In genomic region chr5:51478319-51478994, GRCm38 (mm10) we compare ENCODE assay signal across 13 mouse cellular contexts.
DNase-seq lines count a peak whose midpoint lies in the region; ATAC-seq lines count a peak whose summit lies in the region.
"Had no signal": no experiment of that assay in that cellular context is flagged by ENCODE, and none has a peak within 500 bp of the region (broad histone marks: within the 10 kb centered on the region; RNA-seq: fewer than 3 reads in every experiment).

No protein-coding gene starts in this region.

- H3K4me2 ChIP-seq in forebrain, embryonic 15.5 days (replicated peaks), result no peak overlapping the region
- H3K4me2 ChIP-seq in forebrain, embryonic 11.5 days (ENCODE audit: low read depth, low read length, severe bottlenecking), result no peak overlapping the region
- H3K4me2 ChIP-seq in kidney, embryonic 15.5 days, result no peak overlapping the region
- no peak overlapping the region for H3K4me2 ChIP-seq in limb, embryonic 11.5 days (ENCODE audit: low read depth, severe bottlenecking)
- H3K4me2 ChIP-seq: embryonic facial prominence, embryonic 15.5 days; liver, embryonic 13.5 days had no signal

- H3K27ac ChIP-seq in forebrain, embryonic 15.5 days (replicated peaks), result no peak overlapping the region
- no peak overlapping the region for H3K27ac ChIP-seq in forebrain, embryonic 11.5 days (ENCODE audit: low read depth, low read length)
- H3K27ac ChIP-seq in kidney, embryonic 15.5 days, result peak overlapping the region; percentile 54; the same call in 1 of the 2 replicates
- H3K27ac ChIP-seq in limb, embryonic 11.5 days (replicated peaks; ENCODE audit: low read depth, low read length), result no peak overlapping the region; the same call in 1 of the 2 replicates
- H3K27ac ChIP-seq: embryonic facial prominence, embryonic 15.5 days; liver, embryonic 13.5 days had no signal

- 33% methylated on average over 7 of the region's 7 CpGs for WGBS in forebrain, embryonic 15.5 days
- 58% methylated on average over 7 of the region's 7 CpGs for WGBS in forebrain, embryonic 11.5 days
- WGBS in kidney, embryonic 15.5 days, result 16% methylated on average over 7 of the region's 7 CpGs
- WGBS in limb, embryonic 11.5 days, result 8% methylated on average over 7 of the region's 7 CpGs

- no peaks in the 10 kb centered on the region for H3K36me3 ChIP-seq in forebrain, embryonic 15.5 days
- no peaks in the 10 kb centered on the region for H3K36me3 ChIP-seq in forebrain, embryonic 11.5 days (ENCODE audit: control insufficient read depth, insufficient read depth, low read length)
- H3K36me3 ChIP-seq in kidney, embryonic 15.5 days, result peaks cover 7% of the 10 kb centered on the region
- no peaks in the 10 kb centered on the region for H3K36me3 ChIP-seq in limb, embryonic 11.5 days (ENCODE audit: control insufficient read depth, insufficient read depth, low read length)
- H3K36me3 ChIP-seq: embryonic facial prominence, embryonic 15.5 days had no signal

- DNase-seq in forebrain, embryonic 11.5 days (ENCODE audit: low spot score), result no peak
- DNase-seq in kidney, adult 9 months, result no peak
- peak; percentile 66 for DNase-seq in embryo, embryonic 10 days (ENCODE audit: low spot score)
- DNase-seq in limb, embryonic 11.5 days (ENCODE audit: low spot score), result peak; percentile 55
- no peak for DNase-seq in right cerebral cortex, postnatal 10 days (ENCODE audit: low spot score in 2 of 2)
- DNase-seq: adrenal gland, adult 2 months; gastrocnemius, postnatal 25 days; liver, embryonic 13.5 days; right cerebral cortex, postnatal 25 days had no signal

- H3K4me1 ChIP-seq in forebrain, embryonic 15.5 days, result no peaks in the 10 kb centered on the region
- no peaks in the 10 kb centered on the region for H3K4me1 ChIP-seq in forebrain, embryonic 11.5 days (replicated peaks; ENCODE audit: control insufficient read depth, insufficient read depth, low read length)
- peaks cover 20% of the 10 kb centered on the region for H3K4me1 ChIP-seq in kidney, embryonic 15.5 days
- H3K4me1 ChIP-seq in limb, embryonic 11.5 days (ENCODE audit: control insufficient read depth, insufficient read depth, low read length), result peaks cover 11% of the 10 kb centered on the region; the same call in 1 of the 2 replicates
- H3K4me1 ChIP-seq: liver, embryonic 13.5 days had no signal

- H3K27me3 ChIP-seq in forebrain, embryonic 15.5 days, result no peaks in the 10 kb centered on the region
- H3K27me3 ChIP-seq in forebrain, embryonic 11.5 days (ENCODE audit: control insufficient read depth, insufficient read depth, low read length), result no peaks in the 10 kb centered on the region
- H3K27me3 ChIP-seq in kidney, embryonic 15.5 days, result no peaks in the 10 kb centered on the region
- no peaks in the 10 kb centered on the region for H3K27me3 ChIP-seq in limb, embryonic 11.5 days (ENCODE audit: control insufficient read depth, insufficient read depth, low read length)
- H3K27me3 ChIP-seq: embryonic facial prominence, embryonic 15.5 days; liver, embryonic 13.5 days had no signal

- H3K4me3 ChIP-seq in forebrain, embryonic 15.5 days, result no peak overlapping the region
- H3K4me3 ChIP-seq in forebrain, embryonic 11.5 days (ENCODE audit: low read depth, low read length), result no peak overlapping the region
- no peak overlapping the region for H3K4me3 ChIP-seq in kidney, embryonic 15.5 days (replicated peaks)
- no peak overlapping the region for H3K4me3 ChIP-seq in limb, embryonic 11.5 days (ENCODE audit: low read depth, low read length)
- H3K4me3 ChIP-seq: embryonic facial prominence, embryonic 15.5 days; liver, embryonic 13.5 days had no signal

- H3K9me3 ChIP-seq in forebrain, embryonic 15.5 days, result no peaks in the 10 kb centered on the region
- H3K9me3 ChIP-seq in forebrain, embryonic 11.5 days (ENCODE audit: control insufficient read depth, low read length), result no peaks in the 10 kb centered on the region
- H3K9me3 ChIP-seq in kidney, embryonic 15.5 days (replicated peaks), result no peaks in the 10 kb centered on the region
- H3K9me3 ChIP-seq in limb, embryonic 11.5 days (ENCODE audit: control insufficient read depth, low read length), result no peaks in the 10 kb centered on the region
- H3K9me3 ChIP-seq: embryonic facial prominence, embryonic 15.5 days; liver, embryonic 13.5 days had no signal

- no peak overlapping the region for H3K9ac ChIP-seq in forebrain, embryonic 15.5 days (replicated peaks)
- H3K9ac ChIP-seq in forebrain, embryonic 11.5 days (ENCODE audit: low read length), result no peak overlapping the region
- no peak overlapping the region for H3K9ac ChIP-seq in kidney, embryonic 15.5 days
- no peak overlapping the region for H3K9ac ChIP-seq in limb, embryonic 11.5 days (ENCODE audit: low read length)
- H3K9ac ChIP-seq: embryonic facial prominence, embryonic 15.5 days; liver, embryonic 13.5 days had no signal

- ATAC-seq in forebrain, embryonic 15.5 days (replicated peaks), result peak; percentile 41; the same call in 1 of the 2 replicates
- ATAC-seq in forebrain, embryonic 11.5 days (replicated peaks; ENCODE audit: low FRiP score), result no peak
- ATAC-seq in kidney, embryonic 15.5 days (replicated peaks; ENCODE audit: low FRiP score), result peak; percentile 94
- peak; percentile 87 for ATAC-seq in limb, embryonic 11.5 days (ENCODE audit: insufficient number of reproducible peaks, low FRiP score, low TSS enrichment, low read depth)
- no peak for ATAC-seq in granulocyte monocyte progenitor cell, adult 5-6 weeks (replicated peaks; ENCODE audit: poor library complexity, severe bottlenecking)

Comparison
In these comparisons a context has a peak if more than half of its experiments do, and no peak if none do; other contexts are left out.
1. ATAC-seq: peak in forebrain, embryonic 15.5 days (single experiment), kidney, embryonic 15.5 days (single experiment) and limb, embryonic 11.5 days (single experiment); none in forebrain, embryonic 11.5 days (single experiment) and granulocyte monocyte progenitor cell, adult 5-6 weeks (single experiment).
2. DNase-seq: peak in embryo, embryonic 10 days (single experiment) and limb, embryonic 11.5 days (single experiment); none in forebrain, embryonic 11.5 days (single experiment), kidney, adult 9 months (single experiment) and right cerebral cortex, postnatal 10 days (0 of 2).